Mouse (Mus musculus) bone marrow macrophage, adult 2 months (primary cell): ENCODE data around the gene Ccdc65.

ENCODE experiments used
- CTCF ChIP-seq: IDR thresholded peaks from 2 replicates; pipeline ENCODE4 v1.5.1; 2012; ENCODE audit warnings: low read depth, mild to moderate bottlenecking, low read length, moderate library complexity
- POLR2A ChIP-seq: IDR thresholded peaks from 2 replicates; pipeline ENCODE4 v1.6.1; 2012; ENCODE audit warnings: mild to moderate bottlenecking, low read depth, low read length, borderline replicate concordance

GRCm38 (mm10) chr15:98747296-98747695 is 39.3 kb downstream of the Ccdc65 start:
- no peak for TF ChIP-seq CTCF
- no peak for TF ChIP-seq POLR2A
